Comparison of ENCODE assay signal across 8 mouse cellular contexts in genomic region chr16:13256667-13257527, GRCm38 (mm10). TPM values are rescaled to one million over a fixed set of nuclear protein-coding genes. Genes with fewer than 3 reads are reported as not detected.
DNase-seq lines count a peak whose midpoint lies in the region; ATAC-seq and TF ChIP-seq lines count a peak whose summit lies in the region.

No protein-coding gene starts in this region.

- WGBS in cerebellum, adult 2 months = 4% methylated on average over 63 of the region's 64 CpGs
- 5% methylated on average over 35 of the region's 64 CpGs for WGBS in heart, embryonic 11.5 days (ENCODE audit: insufficient replicate concordance)
- WGBS in kidney, postnatal 0 days = 5% methylated on average over 43 of the region's 64 CpGs
- 8% methylated on average over 45 of the region's 64 CpGs for WGBS in midbrain, embryonic 11.5 days
- WGBS in stomach, embryonic 15.5 days = 5% methylated on average over 48 of the region's 64 CpGs

- H3K27ac ChIP-seq in cerebellum, adult 2 months (ENCODE audit: insufficient read depth, low read length) = 0 out of 2 replicates have a peak overlapping the region, but pooled peaks have one; percentile 70
- peak overlapping the region; percentile 79 for H3K27ac ChIP-seq in heart, embryonic 11.5 days (ENCODE audit: low read depth, low read length)
- H3K27ac ChIP-seq in kidney, postnatal 0 days = peak overlapping the region; percentile 93
- no peak overlapping the region; the same call in 1 of the 2 replicates for H3K27ac ChIP-seq in midbrain, embryonic 11.5 days (ENCODE audit: low read depth, low read length)
- peak overlapping the region; percentile 93 for H3K27ac ChIP-seq in stomach, embryonic 15.5 days

- no peak for DNase-seq in cerebellum, adult 2 months
- no peak for DNase-seq in cerebellum, adult 11 months
- peak; percentile 69 for DNase-seq in 3134 (ENCODE audit: extremely low read depth, insufficient read length, low spot score)
- DNase-seq in brain, embryonic 14.5 days (ENCODE audit: low read depth) = peak; percentile 32
- DNase-seq in kidney, postnatal 0 days (ENCODE audit: low spot score) = peak; percentile 35
- peak; percentile 95 for DNase-seq in midbrain, embryonic 11.5 days (ENCODE audit: low spot score, missing footprints)

- no peaks in the 10 kb centered on the region for H3K36me3 ChIP-seq in heart, embryonic 11.5 days (ENCODE audit: control insufficient read depth, insufficient read depth, low read length)
- no peaks in the 10 kb centered on the region for H3K36me3 ChIP-seq in kidney, postnatal 0 days (ENCODE audit: insufficient read depth, low read length)
- H3K36me3 ChIP-seq in midbrain, embryonic 11.5 days (ENCODE audit: control insufficient read depth, insufficient read depth, low read length) = no peaks in the 10 kb centered on the region
- H3K36me3 ChIP-seq in stomach, embryonic 15.5 days = no peaks in the 10 kb centered on the region

- no peak for TF ChIP-seq CTCF in cerebellum, adult 2 months (IDR thresholded peaks at IDR 0.05; ENCODE audit: borderline replicate concordance, insufficient read depth, low read depth, low read length)
- TF ChIP-seq CTCF in brain, embryonic 14.5 days (IDR thresholded peaks at IDR 0.05; ENCODE audit: borderline replicate concordance, extremely low read depth, insufficient read depth, insufficient read length) = no peak
- TF ChIP-seq CTCF in kidney, postnatal 0 days (IDR thresholded peaks at IDR 0.05; ENCODE audit: low read depth) = no peak

- H3K9me3 ChIP-seq in heart, embryonic 11.5 days (replicated peaks; ENCODE audit: control insufficient read depth, low read length) = no peaks in the 10 kb centered on the region
- no peaks in the 10 kb centered on the region for H3K9me3 ChIP-seq in kidney, postnatal 0 days (replicated peaks; ENCODE audit: low read length)
- H3K9me3 ChIP-seq in midbrain, embryonic 11.5 days (ENCODE audit: control insufficient read depth, low read length) = no peaks in the 10 kb centered on the region
- H3K9me3 ChIP-seq in stomach, embryonic 15.5 days = no peaks in the 10 kb centered on the region

- H3K4me1 ChIP-seq in cerebellum, adult 2 months (ENCODE audit: control insufficient read depth, insufficient read depth, low read length) = peaks cover 6% of the 10 kb centered on the region; the same call in 1 of the 2 replicates
- H3K4me1 ChIP-seq in heart, embryonic 11.5 days (ENCODE audit: control insufficient read depth, insufficient read depth, low read length) = peaks cover 14% of the 10 kb centered on the region
- H3K4me1 ChIP-seq in kidney, postnatal 0 days (replicated peaks; ENCODE audit: insufficient read depth, low read length) = 0 out of 2 replicates have a peak, but pooled peaks cover 4% of the 10 kb centered on the region
- H3K4me1 ChIP-seq in midbrain, embryonic 11.5 days (ENCODE audit: control insufficient read depth, insufficient read depth, low read length) = peaks cover 6% of the 10 kb centered on the region; the same call in 1 of the 2 replicates
- H3K4me1 ChIP-seq in stomach, embryonic 15.5 days = peaks cover 17% of the 10 kb centered on the region

- TF ChIP-seq POLR2A in cerebellum, adult 2 months (IDR thresholded peaks at IDR 0.05; ENCODE audit: borderline replicate concordance, insufficient read depth, low read length) = no peak
- TF ChIP-seq POLR2A in brain, embryonic 14.5 days (IDR thresholded peaks at IDR 0.05; ENCODE audit: borderline replicate concordance, extremely low read depth, insufficient read depth, insufficient read length, poor library complexity, severe bottlenecking) = no peak

- ATAC-seq in heart, embryonic 11.5 days (replicated peaks; ENCODE audit: insufficient number of reproducible peaks, low FRiP score, low TSS enrichment) = peak; percentile 78
- ATAC-seq in kidney, postnatal 0 days (replicated peaks; ENCODE audit: low FRiP score, low read depth) = peak; percentile 70
- ATAC-seq in midbrain, embryonic 11.5 days (ENCODE audit: low FRiP score) = peak; percentile 83
- peak; percentile 57 for ATAC-seq in stomach, embryonic 15.5 days (ENCODE audit: insufficient read depth, low FRiP score, low read depth)

- H3K4me3 ChIP-seq in cerebellum, adult 2 months (replicated peaks; ENCODE audit: insufficient read depth, low read depth, low read length) = peak overlapping the region; percentile 90
- peak overlapping the region; percentile 87 for H3K4me3 ChIP-seq in heart, embryonic 11.5 days (ENCODE audit: low read depth, low read length)
- H3K4me3 ChIP-seq in kidney, postnatal 0 days (replicated peaks; ENCODE audit: low read depth, low read length) = peak overlapping the region; percentile 95
- peak overlapping the region; percentile 87 for H3K4me3 ChIP-seq in midbrain, embryonic 11.5 days (ENCODE audit: low read depth, low read length)
- peak overlapping the region; percentile 90 for H3K4me3 ChIP-seq in stomach, embryonic 15.5 days (replicated peaks)

- H3K27me3 ChIP-seq in cerebellum, adult 2 months (ENCODE audit: control insufficient read depth, insufficient read depth, low read length) = no peaks in the 10 kb centered on the region
- no peaks in the 10 kb centered on the region for H3K27me3 ChIP-seq in heart, embryonic 11.5 days (ENCODE audit: control insufficient read depth, insufficient read depth, low read length)
- H3K27me3 ChIP-seq in kidney, postnatal 0 days (ENCODE audit: insufficient read depth, low read length) = no peaks in the 10 kb centered on the region
- H3K27me3 ChIP-seq in midbrain, embryonic 11.5 days (ENCODE audit: control insufficient read depth, insufficient read depth, low read length) = no peaks in the 10 kb centered on the region
- H3K27me3 ChIP-seq in stomach, embryonic 15.5 days (replicated peaks) = no peaks in the 10 kb centered on the region

- peak overlapping the region; percentile 87 for H3K4me2 ChIP-seq in heart, embryonic 11.5 days
- peak overlapping the region; percentile 90 for H3K4me2 ChIP-seq in kidney, postnatal 0 days (ENCODE audit: low read length)
- peak overlapping the region; percentile 82 for H3K4me2 ChIP-seq in midbrain, embryonic 11.5 days
- peak overlapping the region; percentile 80 for H3K4me2 ChIP-seq in stomach, embryonic 15.5 days

- peak overlapping the region; percentile 93 for H3K9ac ChIP-seq in heart, embryonic 11.5 days (ENCODE audit: low read depth, low read length)
- H3K9ac ChIP-seq in kidney, postnatal 0 days (ENCODE audit: low read depth, low read length) = peak overlapping the region; percentile 98
- peak overlapping the region; percentile 92 for H3K9ac ChIP-seq in midbrain, embryonic 11.5 days (ENCODE audit: low read length)
- peak overlapping the region; percentile 87 for H3K9ac ChIP-seq in stomach, embryonic 15.5 days

RNA-seq across cellular contexts. Expression of gene Mrtfb, which starts 0.6 kb away (rescaled TPM):
- polyA plus RNA-seq in cerebellum, adult 2 months (2012; rRNA removed) = 18.6 and 19.2 TPM in 2 replicates
- polyA plus RNA-seq in brain, embryonic 14.5 days (2012; rRNA removed) = 6.0 and 12.1 TPM in 2 replicates
- polyA plus RNA-seq in heart, embryonic 11.5 days (2014; fragmentation: Nextera tagmentation; extraction: Ambion mirVana) = 17.9 and 20.2 TPM in 2 replicates
- 17.5 and 19.8 TPM in 2 replicates for polyA plus RNA-seq in kidney, postnatal 0 days (2015; fragmentation: Nextera tagmentation; extraction: Ambion mirVana)
- 18.7 and 19.1 TPM in 2 replicates for polyA plus RNA-seq in midbrain, embryonic 11.5 days (2014; fragmentation: Nextera tagmentation; extraction: Ambion mirVana)
- 22.5 and 22.8 TPM in 2 replicates for polyA plus RNA-seq in stomach, embryonic 15.5 days (2015; fragmentation: Nextera tagmentation; extraction: Ambion mirVana)

Comparison
In these comparisons a context has a peak if more than half of its experiments do, and no peak if none do; other contexts are left out.
1. DNase-seq: peak in 3134 (single experiment), brain, embryonic 14.5 days (single experiment), kidney, postnatal 0 days (single experiment) and midbrain, embryonic 11.5 days (single experiment); none in cerebellum, adult 2 months (0 of 2) and cerebellum, adult 11 months (single experiment).
2. Peak in every context shown above with its lines, with median percentiles within 50 percentile points of each other: H3K4me3 ChIP-seq, ATAC-seq, H3K4me2 ChIP-seq and H3K9ac ChIP-seq.